Mouse (Mus musculus): Measurements from ENCODE around the gene Mchr1. TPM values are rescaled to one million over a fixed set of nuclear protein-coding genes. Genes with fewer than 3 reads are reported as not detected.
"Not testable (repeated sequence)": the region's sequence is repeated elsewhere in the genome, so short reads cannot be mapped to it uniquely, and the experiment has no call there.

Gene Mchr1
- polyA plus RNA-seq, 1 experiment from 2014 or later = 0.92 TPM

GRCm38 (mm10) chr15:81202462-81202861 lies 32.8 kb upstream of the Mchr1 start:
- no peak overlapping the region for H3K9ac ChIP-seq
- H3K4me1 ChIP-seq = no peaks in the 10 kb centered on the region
- ATAC-seq = no peak
- WGBS = 97% methylated on average over 5 of the region's 5 CpGs
- no peaks in the 10 kb centered on the region for H3K27me3 ChIP-seq
- peaks cover 4% of the 10 kb centered on the region; the same call in 1 of the 2 replicates for H3K9me3 ChIP-seq (replicated peaks)
- H3K4me2 ChIP-seq = no peak overlapping the region
- no peak overlapping the region for H3K27ac ChIP-seq
- H3K4me3 ChIP-seq = no peak overlapping the region
- no peaks in the 10 kb centered on the region for H3K36me3 ChIP-seq (ENCODE audit: poor library complexity, severe bottlenecking)

GRCm38 (mm10) chr15:81210496-81210895 lies 24.8 kb upstream of the Mchr1 start:
- Histone ChIP-seq H3K4me3 (no peak overlapping the region), H3K36me3 (ENCODE audit: poor library complexity, severe bottlenecking) (no peaks in the 10 kb centered on the region), H3K9me3 (replicated peaks) (no peaks in the 10 kb centered on the region), H3K4me1 (no peaks in the 10 kb centered on the region; the same call in 1 of the 2 replicates), H3K9ac (no peak overlapping the region), H3K27me3 (no peaks in the 10 kb centered on the region), H3K27ac (no peak overlapping the region), H3K4me2 (no peak overlapping the region)
- ATAC-seq = no peak
- WGBS = 77% methylated on average over 5 of the region's 5 CpGs

- 78% methylated on average over 15 of the region's 15 CpGs for WGBS
- Histone ChIP-seq H3K36me3 (ENCODE audit: poor library complexity, severe bottlenecking) (no peaks in the 10 kb centered on the region), H3K4me3 (no peak overlapping the region), H3K27ac (no peak overlapping the region), H3K4me1 (no peaks in the 10 kb centered on the region; the same call in 1 of the 2 replicates), H3K27me3 (no peaks in the 10 kb centered on the region), H3K4me2 (no peak overlapping the region), H3K9ac (no peak overlapping the region), H3K9me3 (replicated peaks) (no peaks in the 10 kb centered on the region)
- ATAC-seq = no peak
Observed at GRCm38 (mm10) chr15:81212976-81213375, 22.3 kb upstream of the Mchr1 start.

GRCm38 (mm10) chr15:81216906-81217653 lies 18.2 kb upstream of the Mchr1 start:
- WGBS = 89% methylated on average over 19 of the region's 19 CpGs
- no peak for ATAC-seq
- Histone ChIP-seq H3K4me2 (no peak overlapping the region), H3K27me3 (no peaks in the 10 kb centered on the region), H3K9ac (no peak overlapping the region), H3K4me1 (no peaks in the 10 kb centered on the region; the same call in 1 of the 2 replicates), H3K36me3 (ENCODE audit: poor library complexity, severe bottlenecking) (no peaks in the 10 kb centered on the region), H3K27ac (no peak overlapping the region), H3K4me3 (no peak overlapping the region), H3K9me3 (replicated peaks) (no peaks in the 10 kb centered on the region)

GRCm38 (mm10) chr15:81219054-81219453 lies 16.2 kb upstream of the Mchr1 start:
- 83% methylated on average over 6 of the region's 6 CpGs for WGBS
- no peak overlapping the region for H3K4me2 ChIP-seq
- ATAC-seq = no peak
- H3K9ac ChIP-seq = no peak overlapping the region
- no peak overlapping the region for H3K4me3 ChIP-seq
- H3K36me3 ChIP-seq (ENCODE audit: poor library complexity, severe bottlenecking) = no peaks in the 10 kb centered on the region
- no peaks in the 10 kb centered on the region for H3K27me3 ChIP-seq
- H3K9me3 ChIP-seq (replicated peaks) = no peaks in the 10 kb centered on the region
- no peak overlapping the region for H3K27ac ChIP-seq
- H3K4me1 ChIP-seq = no peaks in the 10 kb centered on the region; the same call in 1 of the 2 replicates

- H3K4me2 ChIP-seq; H3K9me3 ChIP-seq (replicated peaks); H3K4me3 ChIP-seq; H3K27me3 ChIP-seq; H3K27ac ChIP-seq; H3K4me1 ChIP-seq; H3K9ac ChIP-seq; H3K36me3 ChIP-seq (ENCODE audit: poor library complexity, severe bottlenecking); ATAC-seq: not testable (repeated sequence)
- 68% methylated on average over 8 of the region's 8 CpGs for WGBS
Observed at GRCm38 (mm10) chr15:81220051-81220450, 15.2 kb upstream of the Mchr1 start.

- no peaks in the 10 kb centered on the region for H3K9me3 ChIP-seq (replicated peaks)
- 81% methylated on average over 6 of the region's 6 CpGs for WGBS
- no peaks in the 10 kb centered on the region for H3K4me1 ChIP-seq
- H3K9ac ChIP-seq = no peak overlapping the region
- no peak overlapping the region for H3K27ac ChIP-seq
- ATAC-seq = no peak
- H3K27me3 ChIP-seq = no peaks in the 10 kb centered on the region
- H3K4me3 ChIP-seq = no peak overlapping the region
- no peaks in the 10 kb centered on the region for H3K36me3 ChIP-seq (ENCODE audit: poor library complexity, severe bottlenecking)
- no peak overlapping the region for H3K4me2 ChIP-seq
Observed at GRCm38 (mm10) chr15:81221446-81221845, 13.9 kb upstream of the Mchr1 start.

- H3K9ac ChIP-seq = no peak overlapping the region
- H3K4me3 ChIP-seq = no peak overlapping the region
- no peak for ATAC-seq
- H3K4me2 ChIP-seq = no peak overlapping the region
- no peaks in the 10 kb centered on the region for H3K4me1 ChIP-seq
- H3K27me3 ChIP-seq = no peaks in the 10 kb centered on the region
- H3K27ac ChIP-seq = no peak overlapping the region
- H3K9me3 ChIP-seq (replicated peaks) = no peaks in the 10 kb centered on the region
- no peaks in the 10 kb centered on the region for H3K36me3 ChIP-seq (ENCODE audit: poor library complexity, severe bottlenecking)
- 93% methylated on average over 10 of the region's 10 CpGs for WGBS
Observed at GRCm38 (mm10) chr15:81225016-81225415, 10.3 kb upstream of the Mchr1 start.

GRCm38 (mm10) chr15:81225732-81226131 lies 9.6 kb upstream of the Mchr1 start:
- no peaks in the 10 kb centered on the region for H3K36me3 ChIP-seq (ENCODE audit: poor library complexity, severe bottlenecking)
- no peak overlapping the region for H3K9ac ChIP-seq
- no peaks in the 10 kb centered on the region for H3K27me3 ChIP-seq
- H3K4me1 ChIP-seq = 0 out of 2 replicates have a peak, but pooled peaks cover 4% of the 10 kb centered on the region
- H3K4me3 ChIP-seq = no peak overlapping the region
- no peak overlapping the region for H3K27ac ChIP-seq
- 85% methylated on average over 6 of the region's 6 CpGs for WGBS
- H3K9me3 ChIP-seq (replicated peaks) = no peaks in the 10 kb centered on the region
- H3K4me2 ChIP-seq = no peak overlapping the region
- no peak for ATAC-seq

- H3K4me3 ChIP-seq = no peak overlapping the region
- H3K4me1 ChIP-seq = 0 out of 2 replicates have a peak, but pooled peaks cover 4% of the 10 kb centered on the region
- WGBS = 61% methylated on average over 4 of the region's 4 CpGs
- no peaks in the 10 kb centered on the region for H3K9me3 ChIP-seq (replicated peaks)
- ATAC-seq = no peak
- no peaks in the 10 kb centered on the region for H3K36me3 ChIP-seq (ENCODE audit: poor library complexity, severe bottlenecking)
- no peak overlapping the region for H3K9ac ChIP-seq
- H3K27ac ChIP-seq = no peak overlapping the region
- H3K4me2 ChIP-seq = no peak overlapping the region
- no peaks in the 10 kb centered on the region for H3K27me3 ChIP-seq
Observed at GRCm38 (mm10) chr15:81226796-81227195, 8.5 kb upstream of the Mchr1 start.

- Histone ChIP-seq H3K4me1 (0 out of 2 replicates have a peak, but pooled peaks cover 4% of the 10 kb centered on the region), H3K27ac (no peak overlapping the region), H3K9me3 (replicated peaks) (no peaks in the 10 kb centered on the region), H3K4me2 (no peak overlapping the region), H3K27me3 (no peaks in the 10 kb centered on the region), H3K9ac (no peak overlapping the region), H3K4me3 (no peak overlapping the region), H3K36me3 (ENCODE audit: poor library complexity, severe bottlenecking) (no peaks in the 10 kb centered on the region)
- WGBS = 90% methylated on average over 3 of the region's 3 CpGs
- ATAC-seq = no peak
Observed at GRCm38 (mm10) chr15:81227275-81227674, 8.0 kb upstream of the Mchr1 start.

GRCm38 (mm10) chr15:81228258-81228657 lies 7.0 kb upstream of the Mchr1 start:
- H3K9ac ChIP-seq = no peak overlapping the region
- H3K4me3 ChIP-seq = no peak overlapping the region
- H3K9me3 ChIP-seq (replicated peaks) = no peaks in the 10 kb centered on the region
- WGBS = 93% methylated on average over 3 of the region's 3 CpGs
- no peak overlapping the region for H3K4me2 ChIP-seq
- H3K27ac ChIP-seq = no peak overlapping the region
- H3K27me3 ChIP-seq = no peaks in the 10 kb centered on the region
- H3K4me1 ChIP-seq = 0 out of 2 replicates have a peak, but pooled peaks cover 4% of the 10 kb centered on the region
- H3K36me3 ChIP-seq (ENCODE audit: poor library complexity, severe bottlenecking) = no peaks in the 10 kb centered on the region
- ATAC-seq = no peak

- no peak overlapping the region for H3K27ac ChIP-seq
- no peaks in the 10 kb centered on the region for H3K9me3 ChIP-seq (replicated peaks)
- peaks cover 5% of the 10 kb centered on the region for H3K4me1 ChIP-seq
- 83% methylated on average over 3 of the region's 3 CpGs for WGBS
- no peaks in the 10 kb centered on the region for H3K36me3 ChIP-seq (ENCODE audit: poor library complexity, severe bottlenecking)
- no peaks in the 10 kb centered on the region for H3K27me3 ChIP-seq
- H3K9ac ChIP-seq = no peak overlapping the region
- H3K4me3 ChIP-seq = no peak overlapping the region
- no peak for ATAC-seq
- H3K4me2 ChIP-seq = no peak overlapping the region
Observed at GRCm38 (mm10) chr15:81229791-81230190, 5.5 kb upstream of the Mchr1 start.
